Mouse (Mus musculus): ENCODE measurements at regions not wholly inside any gene's neighbourhood (a gene's known extent, or its start where the extent isn't known, plus 50 kb on each side); places are given as distances from the start of the nearest gene placed in this dataset.
A peak's percentile ranks its signal among the peaks of the same experiment; 100 is the strongest.

DNA sequence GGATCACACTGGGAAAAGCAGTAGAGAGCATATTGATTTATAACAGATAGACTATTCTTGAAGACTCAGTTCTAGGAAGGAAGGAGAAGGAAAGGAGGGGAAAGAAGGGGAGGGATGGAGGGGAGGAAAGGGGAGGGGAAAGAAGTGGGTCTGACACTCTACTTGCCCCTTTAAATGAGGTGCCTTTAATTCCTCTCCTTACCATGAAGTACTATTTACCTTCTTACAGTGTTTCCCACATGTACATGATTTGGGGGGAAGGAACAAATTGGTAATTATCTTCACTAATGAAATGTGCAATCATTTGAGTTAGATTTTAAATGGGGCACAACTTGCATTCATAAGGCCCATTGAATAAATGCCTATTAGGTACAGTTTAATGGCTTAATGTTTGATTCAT lies 518.3 kb upstream of the B3galt2 start:
- Histone ChIP-seq H3K36me3 (ENCODE audit: control insufficient read depth, insufficient read depth, low read length) (no peaks in the 10 kb centered on the region), H3K27ac (replicated peaks; ENCODE audit: low read depth, low read length) (no peak overlapping the region), H3K9ac (ENCODE audit: low read depth, low read length) (no peak overlapping the region), H3K4me3 (ENCODE audit: low read depth, low read length) (no peak overlapping the region), H3K9me3 (ENCODE audit: control insufficient read depth, low read length) (no peaks in the 10 kb centered on the region), H3K4me1 (ENCODE audit: control insufficient read depth, insufficient read depth, low read length) (no peaks in the 10 kb centered on the region), H3K27me3 (replicated peaks; ENCODE audit: control insufficient read depth, insufficient read depth, low read length) (no peaks in the 10 kb centered on the region), H3K4me2 (ENCODE audit: low read depth, low read length) (no peak overlapping the region)
- DNase-seq (ENCODE audit: low spot score) (no peak), ATAC-seq (ENCODE audit: low read depth) (no peak)

DNA sequence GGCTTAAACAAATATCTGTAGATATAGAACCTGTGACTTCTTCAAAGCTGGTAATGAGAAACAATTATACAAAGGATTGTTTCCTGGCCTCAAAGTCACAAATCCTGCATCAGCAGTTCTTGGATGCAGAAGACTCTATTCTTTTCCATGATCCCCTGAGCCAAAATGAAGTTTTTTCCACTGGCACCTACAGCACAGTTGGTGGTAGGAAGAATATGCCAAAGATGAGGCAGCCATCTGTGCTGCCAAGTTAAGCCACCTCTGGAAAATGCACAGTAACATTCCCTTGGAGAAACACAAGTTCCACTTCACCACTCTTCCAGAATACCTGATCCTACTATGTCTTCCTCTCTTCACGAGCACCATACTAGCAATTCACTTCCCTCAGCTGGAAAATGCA lies 510.2 kb upstream of the B3galt2 start:
- Histone ChIP-seq H3K9me3 (ENCODE audit: control insufficient read depth, low read length) (peaks cover 6% of the 10 kb centered on the region; the same call in 1 of the 2 replicates), H3K4me2 (ENCODE audit: low read depth, low read length) (no peak overlapping the region), H3K27me3 (replicated peaks; ENCODE audit: control insufficient read depth, insufficient read depth, low read length) (no peaks in the 10 kb centered on the region), H3K9ac (ENCODE audit: low read depth, low read length) (no peak overlapping the region), H3K36me3 (ENCODE audit: control insufficient read depth, insufficient read depth, low read length) (no peaks in the 10 kb centered on the region), H3K27ac (replicated peaks; ENCODE audit: low read depth, low read length) (no peak overlapping the region), H3K4me3 (ENCODE audit: low read depth, low read length) (no peak overlapping the region), H3K4me1 (ENCODE audit: control insufficient read depth, insufficient read depth, low read length) (no peaks in the 10 kb centered on the region)
- ATAC-seq (ENCODE audit: low read depth), result no peak
- WGBS, result 74% methylated on average over 1 of the region's 1 CpGs
- DNase-seq (ENCODE audit: low spot score), result no peak

DNA sequence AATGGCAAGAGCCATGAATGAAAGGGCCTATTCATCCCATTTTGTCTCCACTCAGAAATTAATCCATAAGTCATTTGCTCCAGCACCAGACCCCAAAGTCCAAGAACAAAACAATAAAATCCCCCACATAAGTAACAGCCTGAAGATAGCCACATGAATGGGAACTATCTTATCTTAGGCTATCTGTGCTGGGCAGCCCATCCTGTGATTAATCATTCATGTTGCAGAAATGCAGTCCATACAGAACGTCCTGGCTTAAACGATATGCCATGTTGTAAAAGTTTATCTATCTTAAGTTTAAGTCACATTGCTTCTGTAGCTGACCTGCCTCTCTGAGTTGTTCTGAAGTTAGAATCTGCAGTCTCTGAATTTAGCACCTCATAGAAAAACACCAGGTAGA lies 507.7 kb upstream of the B3galt2 start:
- 95% methylated on average over 2 of the region's 2 CpGs for WGBS
- no peak for ATAC-seq (ENCODE audit: low read depth)
- no peaks in the 10 kb centered on the region for H3K36me3 ChIP-seq (ENCODE audit: control insufficient read depth, insufficient read depth, low read length)

DNA sequence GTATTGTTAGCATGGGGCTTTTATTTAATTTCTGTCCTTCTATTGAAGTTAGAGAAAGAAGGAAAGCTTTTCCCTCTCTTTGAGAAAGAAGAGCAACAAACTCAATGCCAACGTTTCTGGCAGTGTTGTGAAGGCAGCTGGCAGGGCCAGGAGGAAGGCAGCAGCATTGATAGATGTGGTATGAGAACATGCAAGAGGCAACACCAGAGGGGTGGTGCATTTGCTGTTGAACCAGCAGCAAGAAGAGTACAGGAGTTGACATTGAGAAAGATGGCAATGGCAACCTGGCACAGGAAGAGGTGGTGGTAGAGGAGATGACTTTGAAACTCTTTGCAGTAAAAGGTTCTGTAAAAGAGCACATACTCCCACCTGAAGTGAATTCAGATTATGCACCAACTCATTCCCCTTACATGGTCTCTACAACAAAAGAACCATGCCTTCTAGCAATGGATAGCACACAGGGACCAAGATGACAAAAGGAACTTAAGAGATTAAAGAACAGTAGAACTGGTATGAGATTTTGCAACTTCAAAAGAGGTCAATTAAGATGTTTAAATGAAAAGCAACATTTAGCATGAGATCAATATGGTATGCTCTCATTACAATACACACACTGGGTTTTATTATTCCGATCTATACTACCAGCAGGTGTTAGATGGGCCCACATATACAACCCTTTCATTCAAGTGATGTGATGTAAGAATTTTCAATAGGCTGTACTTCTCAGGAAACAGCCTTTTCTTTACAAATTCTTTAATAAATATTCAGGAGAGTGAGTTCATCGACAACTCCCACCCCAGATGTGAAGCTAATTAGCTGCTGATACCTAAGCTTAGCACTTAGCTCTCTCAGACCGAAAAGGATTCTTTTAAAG lies 495.1 kb upstream of the B3galt2 start:
- Histone ChIP-seq H3K36me3 (ENCODE audit: control insufficient read depth, insufficient read depth, low read length) (no peaks in the 10 kb centered on the region), H3K9me3 (ENCODE audit: control insufficient read depth, low read length) (no peaks in the 10 kb centered on the region), H3K4me1 (ENCODE audit: control insufficient read depth, insufficient read depth, low read length) (no peaks in the 10 kb centered on the region), H3K4me2 (ENCODE audit: low read depth, low read length) (no peak overlapping the region), H3K27ac (replicated peaks; ENCODE audit: low read depth, low read length) (no peak overlapping the region), H3K9ac (ENCODE audit: low read depth, low read length) (no peak overlapping the region), H3K4me3 (ENCODE audit: low read depth, low read length) (no peak overlapping the region), H3K27me3 (replicated peaks; ENCODE audit: control insufficient read depth, insufficient read depth, low read length) (no peaks in the 10 kb centered on the region)
- DNase-seq (ENCODE audit: low spot score) (no peak), ATAC-seq (ENCODE audit: low read depth) (no peak)
- 63% methylated on average over 4 of the region's 4 CpGs for WGBS

More for the DNA sequence above, 507.7 kb upstream of the B3galt2 start:
- DNase-seq (ENCODE audit: low spot score), result no peak
- Histone ChIP-seq H3K27ac (replicated peaks; ENCODE audit: low read depth, low read length) (no peak overlapping the region), H3K4me2 (ENCODE audit: low read depth, low read length) (no peak overlapping the region), H3K4me1 (ENCODE audit: control insufficient read depth, insufficient read depth, low read length) (no peaks in the 10 kb centered on the region), H3K9ac (ENCODE audit: low read depth, low read length) (no peak overlapping the region), H3K4me3 (ENCODE audit: low read depth, low read length) (no peak overlapping the region), H3K27me3 (replicated peaks; ENCODE audit: control insufficient read depth, insufficient read depth, low read length) (no peaks in the 10 kb centered on the region), H3K9me3 (ENCODE audit: control insufficient read depth, low read length) (peaks cover 6% of the 10 kb centered on the region; the same call in 1 of the 2 replicates)

DNA sequence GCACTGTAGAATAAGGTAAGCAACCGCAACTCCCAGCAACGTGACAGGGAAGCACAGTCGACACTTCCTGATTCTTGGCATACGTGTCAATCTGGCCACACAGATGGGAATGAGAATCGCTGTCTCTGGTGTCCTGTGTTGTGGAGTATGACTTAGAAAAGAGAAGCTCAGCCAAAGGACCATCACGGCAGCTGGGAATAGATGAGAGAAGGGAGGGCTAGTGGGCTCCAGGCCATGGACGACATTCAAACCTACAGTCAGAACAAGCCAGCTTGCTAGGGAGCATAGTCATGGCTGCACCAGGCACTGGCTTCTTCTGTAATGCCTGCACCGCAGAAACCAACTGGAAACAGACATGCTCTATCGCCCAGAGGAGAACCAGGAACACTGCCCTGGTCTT lies 469.2 kb upstream of the B3galt2 start:
- Histone ChIP-seq H3K4me1 (ENCODE audit: control insufficient read depth, insufficient read depth, low read length) (no peaks in the 10 kb centered on the region), H3K4me2 (ENCODE audit: low read depth, low read length) (no peak overlapping the region), H3K36me3 (ENCODE audit: control insufficient read depth, insufficient read depth, low read length) (no peaks in the 10 kb centered on the region), H3K9me3 (ENCODE audit: control insufficient read depth, low read length) (no peaks in the 10 kb centered on the region), H3K9ac (ENCODE audit: low read depth, low read length) (no peak overlapping the region), H3K4me3 (ENCODE audit: low read depth, low read length) (no peak overlapping the region), H3K27me3 (replicated peaks; ENCODE audit: control insufficient read depth, insufficient read depth, low read length) (no peaks in the 10 kb centered on the region), H3K27ac (replicated peaks; ENCODE audit: low read depth, low read length) (no peak overlapping the region)
- 81% methylated on average over 9 of the region's 9 CpGs for WGBS
- ATAC-seq (ENCODE audit: low read depth) (no peak), DNase-seq (ENCODE audit: low spot score) (no peak)

DNA sequence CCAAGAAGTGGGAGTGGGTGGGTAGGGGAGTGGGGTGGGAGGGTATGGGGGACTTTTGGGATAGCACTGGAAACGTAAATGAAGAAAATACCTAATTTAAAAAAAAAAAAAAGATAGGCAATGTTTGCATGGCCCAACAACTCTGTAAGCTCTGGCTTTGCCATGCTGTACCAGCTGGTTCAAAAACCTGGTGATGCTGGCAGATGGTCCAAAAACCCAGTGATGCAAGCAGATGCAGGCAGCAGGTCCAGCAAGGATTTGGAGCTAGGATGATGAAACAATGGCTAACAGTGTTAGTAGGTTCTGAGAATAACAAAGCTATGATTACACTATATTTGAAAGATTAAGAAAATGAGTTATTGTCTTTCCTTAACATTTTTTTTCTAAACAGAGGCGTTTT lies 466.6 kb upstream of the B3galt2 start:
- H3K4me2 ChIP-seq (ENCODE audit: low read depth, low read length), result no peak overlapping the region
- H3K36me3 ChIP-seq (ENCODE audit: control insufficient read depth, insufficient read depth, low read length), result no peaks in the 10 kb centered on the region
- H3K9me3 ChIP-seq (ENCODE audit: control insufficient read depth, low read length), result no peaks in the 10 kb centered on the region
- no peak overlapping the region for H3K9ac ChIP-seq (ENCODE audit: low read depth, low read length)
- WGBS, result 90% methylated on average over 2 of the region's 2 CpGs
- no peaks in the 10 kb centered on the region for H3K27me3 ChIP-seq (replicated peaks; ENCODE audit: control insufficient read depth, insufficient read depth, low read length)
- H3K27ac ChIP-seq (replicated peaks; ENCODE audit: low read depth, low read length), result no peak overlapping the region
- no peak for DNase-seq (ENCODE audit: low spot score)
- no peaks in the 10 kb centered on the region for H3K4me1 ChIP-seq (ENCODE audit: control insufficient read depth, insufficient read depth, low read length)
- H3K4me3 ChIP-seq (ENCODE audit: low read depth, low read length), result no peak overlapping the region
- no peak for ATAC-seq (ENCODE audit: low read depth)

DNA sequence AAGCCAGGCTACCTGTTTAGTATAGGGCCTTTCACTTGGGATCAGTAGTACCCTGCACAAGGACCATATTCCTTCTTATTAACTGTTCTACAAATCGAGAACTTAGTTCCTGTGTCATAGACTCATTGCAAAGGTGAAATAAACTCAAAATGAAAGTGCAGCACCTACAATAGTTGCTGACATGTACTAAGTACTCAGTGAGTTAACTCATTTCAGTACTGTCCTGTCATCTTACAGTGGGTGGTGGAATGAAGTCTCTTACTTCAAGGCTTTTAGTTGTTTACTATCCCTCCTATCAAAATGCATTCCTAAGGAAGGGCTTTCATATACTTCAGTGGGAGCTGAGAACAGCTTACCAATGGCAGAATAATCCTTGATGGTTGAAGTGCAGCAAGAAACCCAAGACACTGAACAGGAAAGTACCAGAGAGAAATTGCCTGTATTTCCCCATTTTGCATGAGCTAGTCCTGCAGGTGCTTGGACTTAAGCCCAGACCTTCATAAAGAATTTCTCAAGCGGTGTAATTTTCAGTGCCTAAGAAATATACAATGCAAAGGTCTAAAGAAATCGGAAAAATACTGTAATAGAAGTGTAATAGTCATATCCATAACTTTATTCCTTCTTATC lies 448.2 kb upstream of the B3galt2 start:
- Histone ChIP-seq H3K27ac (replicated peaks; ENCODE audit: low read depth, low read length) (no peak overlapping the region), H3K27me3 (replicated peaks; ENCODE audit: control insufficient read depth, insufficient read depth, low read length) (no peaks in the 10 kb centered on the region), H3K9me3 (ENCODE audit: control insufficient read depth, low read length) (no peaks in the 10 kb centered on the region), H3K4me3 (ENCODE audit: low read depth, low read length) (no peak overlapping the region), H3K9ac (ENCODE audit: low read depth, low read length) (no peak overlapping the region), H3K4me2 (ENCODE audit: low read depth, low read length) (no peak overlapping the region), H3K36me3 (ENCODE audit: control insufficient read depth, insufficient read depth, low read length) (no peaks in the 10 kb centered on the region), H3K4me1 (ENCODE audit: control insufficient read depth, insufficient read depth, low read length) (no peaks in the 10 kb centered on the region)
- DNase-seq (ENCODE audit: low spot score), result peak; percentile 30
- ATAC-seq (ENCODE audit: low read depth), result no peak; the same call in 1 of the 2 replicates
- 73% methylated on average over 3 of the region's 3 CpGs for WGBS

DNA sequence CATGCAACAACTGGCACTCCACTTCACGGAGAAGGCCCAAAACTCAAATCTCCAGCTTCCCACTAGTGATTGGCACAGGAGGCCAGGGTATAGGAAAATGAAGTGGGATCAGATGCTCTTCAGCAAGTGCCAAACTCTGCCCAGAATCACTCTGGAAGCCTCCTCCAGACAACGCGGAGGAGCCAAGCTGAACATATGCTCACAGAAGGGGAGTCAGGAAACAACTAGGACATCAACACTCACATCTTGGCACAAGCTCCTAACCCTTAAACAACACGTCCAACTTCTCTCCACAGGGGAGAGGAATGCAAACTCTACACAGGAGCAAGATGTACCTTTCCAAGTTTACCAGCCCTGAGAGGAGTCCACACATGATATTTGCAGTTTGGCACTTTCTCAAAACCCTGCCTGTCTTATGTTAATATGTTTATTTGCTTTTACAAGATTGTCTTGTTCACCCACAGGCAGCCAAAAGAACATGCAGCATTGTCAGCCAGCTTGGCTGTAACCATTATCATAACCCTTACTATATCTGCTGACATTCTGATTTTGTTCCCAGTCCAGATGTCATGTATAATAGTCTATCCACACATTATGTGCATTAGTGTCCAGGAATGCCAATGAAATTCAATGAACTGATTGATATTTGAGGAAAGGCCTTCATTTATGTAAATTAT lies 440.1 kb upstream of the B3galt2 start:
- H3K27ac ChIP-seq (replicated peaks; ENCODE audit: low read depth, low read length), result no peak overlapping the region
- 67% methylated on average over 4 of the region's 4 CpGs for WGBS
- no peaks in the 10 kb centered on the region for H3K9me3 ChIP-seq (ENCODE audit: control insufficient read depth, low read length)
- DNase-seq (ENCODE audit: low spot score) (no peak), ATAC-seq (ENCODE audit: low read depth) (no peak)
- H3K9ac ChIP-seq (ENCODE audit: low read depth, low read length), result no peak overlapping the region
- H3K36me3 ChIP-seq (ENCODE audit: control insufficient read depth, insufficient read depth, low read length), result no peaks in the 10 kb centered on the region
- H3K4me2 ChIP-seq (ENCODE audit: low read depth, low read length), result no peak overlapping the region
- H3K27me3 ChIP-seq (replicated peaks; ENCODE audit: control insufficient read depth, insufficient read depth, low read length), result no peaks in the 10 kb centered on the region
- H3K4me1 ChIP-seq (ENCODE audit: control insufficient read depth, insufficient read depth, low read length), result no peaks in the 10 kb centered on the region
- no peak overlapping the region for H3K4me3 ChIP-seq (ENCODE audit: low read depth, low read length)
